Mouse (Mus musculus): ENCODE data around the gene Suds3. TPM values are rescaled to one million over a fixed set of nuclear protein-coding genes. Genes with fewer than 3 reads are reported as not detected.

The Suds3 gene
- total RNA-seq, 2 experiments from 2014 or later = 52.7 to 54.7 TPM

DNA sequence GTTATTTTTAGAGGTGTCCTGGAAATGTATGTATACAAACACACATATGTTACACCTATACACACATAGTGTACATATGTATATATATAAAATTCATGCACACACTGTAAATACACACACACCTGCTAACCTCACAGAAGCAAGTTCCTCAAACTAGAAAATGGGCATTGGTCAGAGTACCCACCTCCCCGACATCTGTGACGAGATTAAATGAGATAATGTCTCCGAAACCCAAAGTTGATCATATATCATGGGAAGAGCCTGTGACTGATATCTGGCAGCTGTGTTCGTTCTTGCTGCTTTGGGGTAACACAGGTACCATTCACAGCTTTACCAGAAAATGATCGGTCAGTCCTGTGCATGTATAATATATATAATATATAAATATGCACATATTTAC lies 20.7 kb upstream of the Suds3 start:
- DNase-seq (ENCODE audit: low spot score in 2 of 2) = no peak

GRCm38 (mm10) chr5:117135869-117136268 lies 20.0 kb upstream of the Suds3 start:
- DNase-seq (ENCODE audit: low spot score in 2 of 2) = peak in 1 of 2 experiments; percentile 37

DNA sequence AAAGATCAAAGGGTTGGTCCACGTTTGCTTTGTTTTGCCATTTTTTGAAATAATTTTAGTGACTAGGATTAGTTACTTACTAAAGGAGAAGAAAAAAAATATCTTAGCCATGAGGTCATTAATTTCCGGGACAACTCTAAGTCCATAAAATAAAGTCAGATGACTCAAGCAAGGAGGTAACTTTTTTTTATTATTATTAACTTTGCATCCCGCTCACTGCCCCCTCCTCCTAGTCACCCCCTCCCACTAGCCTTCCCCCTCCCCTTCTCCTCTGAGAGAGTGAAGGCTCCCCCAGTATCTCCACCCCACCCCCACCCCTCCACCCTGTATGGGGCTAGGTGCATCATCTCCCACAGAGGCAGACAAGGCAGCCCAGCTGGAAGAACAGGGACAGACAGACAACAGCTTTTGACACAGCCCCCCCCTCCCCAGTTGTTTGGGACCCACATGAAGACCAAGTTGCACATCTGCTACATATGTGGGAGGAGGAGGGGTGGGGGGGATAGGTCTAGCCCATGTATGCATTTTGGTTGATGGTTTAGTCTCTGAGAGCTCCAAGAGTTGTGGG lies 19.1 kb upstream of the Suds3 start:
- no peak for DNase-seq (ENCODE audit: low spot score in 2 of 2)

- DNase-seq (ENCODE audit: low spot score in 2 of 2) = no peak
These were observed 18.4 kb upstream of the Suds3 start for GRCm38 (mm10) chr5:117134066-117134888.

DNA sequence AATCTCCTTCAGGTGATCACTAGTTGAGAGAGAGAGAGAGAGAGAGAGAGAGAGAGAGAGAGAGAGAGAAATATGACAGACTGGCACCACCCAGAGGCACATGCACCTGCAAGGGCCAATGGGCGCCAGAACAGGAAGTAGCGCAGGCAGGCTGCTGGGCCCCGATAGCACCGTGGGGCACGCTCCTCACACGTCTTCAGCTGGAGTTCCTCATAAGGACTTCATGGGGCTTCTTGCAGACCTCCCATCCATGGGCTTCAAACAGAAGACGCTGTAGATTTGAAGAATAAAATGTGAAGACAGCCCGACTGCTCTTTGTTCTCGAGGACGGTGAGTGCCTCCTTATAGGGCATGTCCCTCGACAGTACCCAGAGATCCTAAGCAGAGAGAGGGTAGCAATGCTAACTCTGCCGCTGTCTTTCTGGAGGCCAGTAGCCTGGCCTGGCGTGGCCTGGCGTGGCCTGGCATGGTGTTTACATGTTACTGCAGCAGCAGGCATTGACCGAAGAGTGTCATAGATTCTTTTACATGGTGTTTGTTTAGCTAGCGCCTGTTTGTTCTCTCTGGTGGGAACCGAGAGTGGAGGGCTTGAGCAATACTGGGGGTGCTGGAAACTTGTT lies 17.6 kb upstream of the Suds3 start:
- DNase-seq (ENCODE audit: low spot score in 2 of 2) = no peak

DNA sequence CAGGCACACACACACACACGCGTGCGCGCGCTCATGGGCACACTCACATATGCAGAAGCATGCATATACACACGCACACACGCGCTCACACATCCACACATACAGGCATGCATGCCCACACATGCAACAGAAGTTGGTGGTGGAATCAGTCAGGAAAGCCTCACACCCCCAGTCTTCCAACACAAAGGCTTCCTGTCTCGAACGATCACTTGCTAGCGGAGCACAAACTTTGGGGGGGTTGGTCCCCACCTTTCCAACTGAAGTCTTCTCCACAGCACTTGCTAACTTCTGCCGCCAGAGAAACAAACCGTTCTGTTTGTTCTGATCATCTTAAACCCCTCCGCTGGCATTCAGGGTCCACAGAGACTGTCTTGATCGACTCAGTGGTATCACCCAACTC lies 14.8 kb upstream of the Suds3 start:
- no peak for DNase-seq (ENCODE audit: low spot score in 2 of 2)

DNA sequence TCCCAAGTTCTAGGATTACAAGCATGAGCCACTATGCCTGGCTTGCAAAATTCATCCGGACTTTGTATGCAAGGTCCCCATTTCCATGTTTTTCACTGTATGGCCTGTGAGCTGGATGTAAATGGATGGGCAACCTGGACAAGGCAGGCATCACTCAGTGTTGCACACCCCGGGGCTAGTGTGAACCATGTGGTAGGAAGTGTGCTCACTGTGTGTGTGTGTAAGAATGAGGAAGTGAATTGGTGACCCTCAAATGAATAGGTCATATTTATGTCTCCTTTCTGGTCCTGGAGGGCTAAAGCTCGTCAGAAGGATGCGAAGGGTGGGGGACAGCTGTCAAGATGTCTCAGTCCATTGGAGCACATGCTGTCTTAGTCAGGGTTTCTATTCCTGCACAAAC lies 11.1 kb upstream of the Suds3 start:
- DNase-seq (ENCODE audit: low spot score in 2 of 2) = no peak

GRCm38 (mm10) chr5:117125482-117126346 lies 9.8 kb upstream of the Suds3 start:
- DNase-seq (ENCODE audit: low spot score in 2 of 2) = no peak

GRCm38 (mm10) chr5:117123840-117124239 lies 7.9 kb upstream of the Suds3 start:
- DNase-seq (ENCODE audit: low spot score in 2 of 2) = no peak

GRCm38 (mm10) chr5:117123102-117123501 lies 7.2 kb upstream of the Suds3 start:
- DNase-seq (ENCODE audit: low spot score in 2 of 2) = no peak

DNA sequence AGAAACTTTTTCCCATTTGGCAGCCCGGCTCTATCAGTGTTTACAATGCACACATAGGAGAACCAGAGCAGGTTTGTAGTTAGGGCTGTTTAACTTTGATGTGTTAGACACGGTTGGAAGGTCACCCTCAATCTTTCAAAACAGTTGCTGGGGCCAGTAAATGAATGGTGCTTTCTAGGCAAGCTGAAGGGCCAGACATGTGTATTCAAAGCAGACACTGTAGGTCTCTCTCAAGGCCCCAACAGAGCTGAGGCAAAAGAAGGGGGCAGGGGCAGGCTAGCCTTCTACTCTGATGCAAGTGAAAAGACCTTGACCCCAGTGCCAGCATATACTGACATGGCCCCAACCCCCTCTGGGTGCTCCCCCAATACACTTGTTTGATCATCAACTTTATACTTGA lies 5.7 kb upstream of the Suds3 start:
- no peak for DNase-seq (ENCODE audit: low spot score in 2 of 2)

DNA sequence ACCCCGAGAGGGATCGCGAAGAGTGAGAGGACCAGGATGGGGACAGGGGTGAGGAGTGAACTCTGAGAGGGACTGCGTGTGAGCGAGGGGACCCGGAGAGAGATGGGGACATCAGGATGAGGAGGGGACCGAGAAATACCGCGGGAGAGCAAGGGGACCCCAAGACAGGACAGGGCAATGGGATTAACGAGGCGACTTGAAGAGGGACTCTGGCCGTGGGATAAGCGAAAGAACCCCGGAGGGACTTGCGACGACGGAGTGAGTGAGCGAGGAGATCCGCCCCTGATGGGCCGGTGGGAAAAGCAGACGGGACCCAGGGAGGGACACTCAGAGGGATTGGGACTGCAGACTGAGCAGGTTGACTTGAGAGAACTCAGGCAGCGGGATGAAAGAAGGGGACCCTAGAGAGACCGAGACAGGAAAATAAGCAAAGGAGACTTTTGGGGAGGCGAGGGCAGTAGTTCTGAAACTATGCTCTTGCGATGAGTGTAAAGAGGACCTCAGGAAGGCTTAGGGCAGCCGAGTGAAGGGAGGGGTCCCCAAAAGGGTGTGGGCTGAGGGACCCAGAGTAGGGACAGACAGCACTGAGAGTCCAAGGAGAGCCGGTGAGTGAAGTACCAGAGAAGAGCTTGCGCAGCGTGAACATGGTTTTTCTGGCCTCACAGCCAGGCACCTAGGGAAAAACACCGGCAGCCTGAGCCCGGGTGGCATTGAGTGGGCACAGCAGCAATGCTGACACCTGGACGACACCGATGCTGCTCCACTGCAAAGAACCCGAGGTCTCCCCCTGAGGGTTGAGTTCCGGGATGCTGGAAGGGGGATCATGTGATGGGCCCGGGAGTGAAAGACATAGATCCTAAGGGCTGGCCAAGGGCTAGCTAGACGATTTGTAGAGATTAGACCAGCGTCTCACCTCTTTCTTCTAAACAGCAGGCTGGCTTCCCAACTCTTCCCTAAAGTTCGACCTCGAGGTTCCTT lies 4.9 kb upstream of the Suds3 start:
- no peak for DNase-seq (ENCODE audit: low spot score in 2 of 2)

DNA sequence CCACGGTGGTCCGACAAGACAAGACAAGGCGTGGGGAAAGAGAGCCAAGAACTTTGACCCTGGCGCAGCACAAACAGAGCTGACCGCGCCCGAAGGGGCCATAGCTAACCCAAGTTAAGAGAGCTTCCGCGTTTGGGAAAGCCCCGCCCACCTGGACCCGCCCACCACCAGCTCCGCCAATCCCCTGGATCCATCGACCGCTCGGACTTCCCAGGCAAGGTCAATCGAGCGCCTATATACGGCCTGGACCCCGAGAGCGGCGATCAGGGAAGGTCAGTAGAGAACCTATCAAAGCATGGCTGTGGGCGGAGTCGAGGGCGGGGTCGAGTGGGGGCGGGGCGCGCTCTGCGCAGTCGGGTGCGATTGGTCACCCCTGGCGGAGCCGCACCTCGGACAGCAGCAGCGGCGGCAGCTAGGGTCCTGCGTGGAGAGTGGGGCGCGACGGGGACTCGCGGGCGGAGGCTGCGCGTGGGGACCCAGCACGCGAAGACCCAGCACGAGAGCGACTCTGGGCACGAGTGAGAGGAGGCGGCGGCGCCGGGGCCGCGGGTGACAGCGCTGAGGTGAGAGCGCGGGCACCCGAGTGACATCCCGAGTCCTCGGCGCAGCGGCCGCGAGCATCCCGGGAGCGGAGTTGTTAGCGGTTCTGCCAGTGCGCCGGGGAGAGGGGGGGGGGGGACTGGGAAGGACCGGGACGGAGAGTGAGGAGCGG lies 4.0 kb upstream of the Suds3 start, which contains the start of gene Taok3:
Gene Taok3 (plus strand): TSS at position 353 of the 712 bp plus-strand sequence.
- DNase-seq (ENCODE audit: low spot score in 2 of 2) = peak; percentile 96 to 99

DNA sequence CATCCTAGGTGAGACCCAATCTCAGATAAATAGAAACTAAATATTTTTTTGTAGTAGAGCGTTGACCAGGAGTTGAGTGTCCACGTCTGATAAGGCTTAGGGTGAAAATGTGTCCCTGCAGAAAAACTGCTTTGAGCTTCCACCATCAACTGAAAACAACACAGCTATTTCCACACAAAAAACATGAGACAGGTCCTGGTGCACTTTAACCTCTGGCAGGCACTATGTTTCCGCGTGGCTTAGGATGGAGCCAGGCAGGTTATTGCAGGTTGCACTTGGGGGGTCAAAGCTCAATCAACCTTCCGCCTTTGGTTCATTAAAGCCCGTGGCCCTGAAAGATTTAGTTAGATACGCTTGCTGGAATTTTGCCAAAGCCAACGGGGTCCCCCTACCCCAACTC lies 2.9 kb upstream of the Suds3 start:
- no peak for DNase-seq (ENCODE audit: low spot score in 2 of 2)

- no peak for DNase-seq (ENCODE audit: low spot score in 2 of 2)
These were observed 2.3 kb upstream of the Suds3 start for GRCm38 (mm10) chr5:117118220-117118619.

DNA sequence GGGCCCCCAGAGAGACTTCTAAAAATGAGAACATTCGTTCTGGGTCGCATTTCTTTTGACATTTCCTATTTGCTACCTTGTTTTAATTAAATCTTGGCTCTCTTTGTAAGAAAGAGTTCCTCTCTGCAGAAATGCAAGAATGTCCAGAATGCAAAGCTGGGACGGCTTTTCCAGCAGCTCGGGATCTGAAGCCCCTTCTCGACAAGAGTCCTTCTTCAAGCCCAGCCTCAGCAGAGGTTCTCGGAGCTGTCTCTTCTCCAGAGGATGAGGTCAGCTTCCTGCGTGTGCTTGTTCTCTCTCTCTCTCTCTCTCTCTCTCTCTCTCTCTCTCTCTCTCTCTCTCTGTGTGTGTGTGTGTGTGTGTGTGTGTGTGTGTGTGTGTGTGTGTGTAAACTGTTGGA lies 1.8 kb upstream of the Suds3 start:
- DNase-seq (ENCODE audit: low spot score in 2 of 2) = no peak

GRCm38 (mm10) chr5:117117241-117117640 lies 1.3 kb upstream of the Suds3 start:
- DNase-seq (ENCODE audit: low spot score in 2 of 2) = no peak

- no peak for DNase-seq (ENCODE audit: low spot score in 2 of 2)
These were observed 747 bp upstream of the Suds3 start for GRCm38 (mm10) chr5:117116660-117117059.

DNA sequence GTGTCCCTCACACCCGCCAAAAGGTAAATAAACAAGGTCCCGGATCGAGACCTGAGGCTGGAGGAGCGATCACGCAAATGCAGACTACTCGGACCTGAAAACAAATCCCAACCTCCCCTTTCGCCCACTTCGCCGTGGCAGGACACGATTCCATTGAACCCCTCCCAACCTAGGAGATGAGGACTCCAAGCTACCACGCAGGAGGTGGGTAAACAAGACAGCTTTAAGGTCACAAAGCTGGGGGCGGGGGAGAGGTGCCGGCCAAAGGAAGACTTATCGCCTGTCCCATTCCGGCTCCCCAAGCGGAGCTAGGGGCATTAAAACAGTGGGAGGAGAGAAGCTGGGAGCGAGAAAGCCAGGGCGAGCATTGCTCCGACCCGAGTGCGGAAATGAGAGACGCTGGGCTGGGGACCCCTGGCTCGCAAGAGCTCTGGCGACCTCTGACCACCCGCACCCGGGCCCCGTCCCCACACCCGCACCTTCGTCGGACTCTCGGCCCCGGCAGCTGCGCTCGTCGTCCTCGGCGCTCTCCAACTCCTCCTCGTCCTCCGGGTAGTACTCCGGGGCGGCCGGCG lies 633 bp downstream of the Suds3 start:
- DNase-seq (ENCODE audit: low spot score in 2 of 2) = peak in 1 of 2 experiments; percentile 60
